Mouse (Mus musculus) heart, embryonic 12.5 days (tissue): ENCODE data around the gene Exosc2. TPM values are rescaled to one million over a fixed set of nuclear protein-coding genes. Genes with fewer than 3 reads are reported as not detected.
A peak's percentile ranks its signal among the peaks of the same experiment; 100 is the strongest.

Experiments
- ATAC-seq: fragments of 200-750 bp; cut with Nextera tagmentation; 2 replicates; pipeline ENCODE4 v1.8.0; 2017; ENCODE audit warnings: moderate TSS enrichment, moderate library complexity; ENCODE audit not compliant: insufficient number of reproducible peaks, low FRiP score
- H3K27ac ChIP-seq: fragments of 300-500 bp; sonication (generic); 2 replicates; pipeline ENCODE4 v1.5.1; 2016; ENCODE audit warnings: mild to moderate bottlenecking, moderate library complexity; ENCODE audit not compliant: poor library complexity, severe bottlenecking
- H3K27me3 ChIP-seq: fragments of 300-500 bp; sonication (generic); replicated peaks from 2 replicates; pipeline ENCODE4 v1.6.1; 2016; ENCODE audit warnings: mild to moderate bottlenecking, moderate library complexity
- H3K36me3 ChIP-seq: fragments of 300-500 bp; sonication (generic); 2 replicates; pipeline ENCODE4 v1.6.1; 2016; ENCODE audit warnings: mild to moderate bottlenecking, moderate library complexity
- H3K4me1 ChIP-seq: fragments of 300-500 bp; sonication (generic); replicated peaks from 2 replicates; pipeline ENCODE4 v1.6.1; 2016; ENCODE audit warnings: mild to moderate bottlenecking
- H3K4me2 ChIP-seq: fragments of 300-500 bp; sonication (generic); 2 replicates; pipeline ENCODE4 v1.6.1; 2016; ENCODE audit warnings: mild to moderate bottlenecking, moderate library complexity
- H3K4me3 ChIP-seq: fragments of 300-500 bp; sonication (generic); 2 replicates; pipeline ENCODE4 v1.5.1; 2016; ENCODE audit warnings: mild to moderate bottlenecking
- H3K9ac ChIP-seq: fragments of 300-500 bp; sonication (generic); 2 replicates; pipeline ENCODE4 v1.6.1; 2016; ENCODE audit warnings: mild to moderate bottlenecking, moderate library complexity
- H3K9me3 ChIP-seq: fragments of 300-500 bp; sonication (generic); replicated peaks from 2 replicates; pipeline ENCODE4 v1.6.1; 2016; ENCODE audit warnings: mild to moderate bottlenecking, moderate library complexity
- WGBS: fragments of 180-500 bp; shearing (Covaris S2); methylation state at CpG from one replicate; pipeline ENCODE4 v1.1.7; 2016; 5-methylcytosine and 5-hydroxymethylcytosine counted together
- polyA plus RNA-seq: library from polyadenylated mRNA; unstranded; fragments of >200 nt; fragmentation: Nextera tagmentation; extraction: Ambion mirVana; gene quantifications from 2 replicates; pipeline ENCODE4 v1.2.1, GENCODE M21; 2016

The Exosc2 gene
- 38.2 and 38.4 TPM in 2 replicates for polyA plus RNA-seq

GRCm38 (mm10) chr2:31670551-31671035, at the start of gene Exosc2:
Exosc2 (plus strand) TSS chr2:31670715.
- Histone ChIP-seq H3K27ac (peak within 1 kb of the TSS; percentile 63), H3K4me3 (peak within 1 kb of the TSS; percentile 91), H3K9me3 (no peaks in the 10 kb centered on the region), H3K27me3 (0 out of 2 replicates have a peak, but pooled peaks cover 3% of the 10 kb centered on the region), H3K9ac (peak within 1 kb of the TSS; percentile 85), H3K4me1 (peaks cover 14% of the 10 kb centered on the region), H3K4me2 (peak within 1 kb of the TSS; percentile 89), H3K36me3 (peaks cover 33% of the 10 kb centered on the region)
- ATAC-seq: peak; percentile 95
- WGBS: 1% methylated on average over 27 of the region's 27 CpGs

- ATAC-seq: no peak
- H3K36me3 ChIP-seq: no peaks in the 10 kb centered on the region
- H3K9ac ChIP-seq: no peak overlapping the region
- 29% methylated on average over 3 of the region's 3 CpGs for WGBS
- H3K27me3 ChIP-seq: peaks cover 83% of the 10 kb centered on the region
- H3K4me1 ChIP-seq: peaks cover 27% of the 10 kb centered on the region
- H3K4me2 ChIP-seq: no peak overlapping the region
- no peak overlapping the region for H3K4me3 ChIP-seq
- H3K27ac ChIP-seq: no peak overlapping the region
- H3K9me3 ChIP-seq: no peaks in the 10 kb centered on the region
Measured at GRCm38 (mm10) chr2:31633531-31633930, 37.0 kb upstream of the Exosc2 start.

GRCm38 (mm10) chr2:31635281-31636137, 35.0 kb upstream of the Exosc2 start:
- H3K4me1 ChIP-seq: peaks cover 31% of the 10 kb centered on the region
- H3K27me3 ChIP-seq: peaks cover 98% of the 10 kb centered on the region
- WGBS: 2% methylated on average over 52 of the region's 52 CpGs
- no peak overlapping the region for H3K27ac ChIP-seq
- H3K4me2 ChIP-seq: peak overlapping the region; percentile 49
- H3K4me3 ChIP-seq: peak overlapping the region; percentile 25
- no peak overlapping the region for H3K9ac ChIP-seq
- no peak for ATAC-seq
- no peaks in the 10 kb centered on the region for H3K36me3 ChIP-seq
- H3K9me3 ChIP-seq: no peaks in the 10 kb centered on the region

- H3K4me3 ChIP-seq: peak overlapping the region; percentile 25
- ATAC-seq: no peak
- no peaks in the 10 kb centered on the region for H3K36me3 ChIP-seq
- H3K9ac ChIP-seq: no peak overlapping the region
- H3K27me3 ChIP-seq: peaks cover 100% of the 10 kb centered on the region
- peaks cover 34% of the 10 kb centered on the region for H3K4me1 ChIP-seq
- peak overlapping the region; percentile 49 for H3K4me2 ChIP-seq
- no peaks in the 10 kb centered on the region for H3K9me3 ChIP-seq
- no peak overlapping the region for H3K27ac ChIP-seq
- 1% methylated on average over 48 of the region's 48 CpGs for WGBS
Measured at GRCm38 (mm10) chr2:31636138-31636741, 34.3 kb upstream of the Exosc2 start.

GRCm38 (mm10) chr2:31636742-31637141, 33.8 kb upstream of the Exosc2 start:
- Histone ChIP-seq H3K36me3 (no peaks in the 10 kb centered on the region), H3K27ac (no peak overlapping the region), H3K4me3 (peak overlapping the region; percentile 25), H3K27me3 (peaks cover 100% of the 10 kb centered on the region), H3K9ac (no peak overlapping the region), H3K9me3 (no peaks in the 10 kb centered on the region), H3K4me1 (peaks cover 34% of the 10 kb centered on the region), H3K4me2 (peak overlapping the region; percentile 49)
- no peak for ATAC-seq
- WGBS: 2% methylated on average over 34 of the region's 35 CpGs

- Histone ChIP-seq H3K4me3 (peak overlapping the region; percentile 18), H3K4me1 (peaks cover 34% of the 10 kb centered on the region), H3K27me3 (peaks cover 100% of the 10 kb centered on the region), H3K36me3 (no peaks in the 10 kb centered on the region), H3K9me3 (no peaks in the 10 kb centered on the region), H3K4me2 (peak overlapping the region; percentile 26), H3K9ac (no peak overlapping the region), H3K27ac (no peak overlapping the region)
- no peak for ATAC-seq
- WGBS: 1% methylated on average over 12 of the region's 12 CpGs
Measured at GRCm38 (mm10) chr2:31637311-31637710, 33.2 kb upstream of the Exosc2 start.

- H3K4me3 ChIP-seq: peak overlapping the region; percentile 18
- 1% methylated on average over 22 of the region's 22 CpGs for WGBS
- H3K9ac ChIP-seq: no peak overlapping the region
- peaks cover 34% of the 10 kb centered on the region for H3K4me1 ChIP-seq
- no peak overlapping the region for H3K27ac ChIP-seq
- no peaks in the 10 kb centered on the region for H3K9me3 ChIP-seq
- H3K36me3 ChIP-seq: no peaks in the 10 kb centered on the region
- H3K27me3 ChIP-seq: peaks cover 100% of the 10 kb centered on the region
- no peak for ATAC-seq
- peak overlapping the region; percentile 26 for H3K4me2 ChIP-seq
Measured at GRCm38 (mm10) chr2:31637807-31638206, 32.7 kb upstream of the Exosc2 start.

GRCm38 (mm10) chr2:31638581-31639465, 31.7 kb upstream of the Exosc2 start:
- Histone ChIP-seq H3K9ac (no peak overlapping the region), H3K4me3 (no peak overlapping the region), H3K36me3 (no peaks in the 10 kb centered on the region), H3K27ac (no peak overlapping the region), H3K4me2 (no peak overlapping the region), H3K9me3 (no peaks in the 10 kb centered on the region), H3K27me3 (peaks cover 100% of the 10 kb centered on the region), H3K4me1 (peaks cover 34% of the 10 kb centered on the region)
- WGBS: 2% methylated on average over 30 of the region's 34 CpGs
- ATAC-seq: no peak

GRCm38 (mm10) chr2:31639466-31639760, 31.1 kb upstream of the Exosc2 start:
- Histone ChIP-seq H3K4me3 (no peak overlapping the region), H3K9ac (no peak overlapping the region), H3K27ac (no peak overlapping the region), H3K27me3 (peaks cover 100% of the 10 kb centered on the region), H3K4me2 (no peak overlapping the region), H3K4me1 (peaks cover 34% of the 10 kb centered on the region), H3K36me3 (no peaks in the 10 kb centered on the region), H3K9me3 (no peaks in the 10 kb centered on the region)
- 1% methylated on average over 12 of the region's 13 CpGs for WGBS
- no peak for ATAC-seq

- H3K4me3 ChIP-seq: 0 out of 2 replicates have a peak within 1 kb of the TSS, but pooled peaks have one; percentile 1
- H3K36me3 ChIP-seq: no peaks in the 10 kb centered on the region
- no peak for ATAC-seq
- H3K27me3 ChIP-seq: peaks cover 100% of the 10 kb centered on the region
- peaks cover 34% of the 10 kb centered on the region for H3K4me1 ChIP-seq
- WGBS: 1% methylated on average over 41 of the region's 41 CpGs
- H3K27ac ChIP-seq: no peak within 1 kb of the TSS
- H3K9me3 ChIP-seq: no peaks in the 10 kb centered on the region
- no peak within 1 kb of the TSS for H3K4me2 ChIP-seq
- no peak within 1 kb of the TSS for H3K9ac ChIP-seq
Measured at GRCm38 (mm10) chr2:31639901-31640608, 30.5 kb upstream of the Exosc2 start, which contains the start of gene Prdm12. Prdm12 (plus strand) TSS chr2:31640037.
